Mouse (Mus musculus) kidney, postnatal 14 days (tissue): ENCODE results near the gene Irak1bp1.

Experiments used
- DNase-seq: peaks from one replicate; pipeline ENCODE4 v3.0.0; 2022; ENCODE audit warnings: mixed read lengths

Irak1bp1 gene

DNA sequence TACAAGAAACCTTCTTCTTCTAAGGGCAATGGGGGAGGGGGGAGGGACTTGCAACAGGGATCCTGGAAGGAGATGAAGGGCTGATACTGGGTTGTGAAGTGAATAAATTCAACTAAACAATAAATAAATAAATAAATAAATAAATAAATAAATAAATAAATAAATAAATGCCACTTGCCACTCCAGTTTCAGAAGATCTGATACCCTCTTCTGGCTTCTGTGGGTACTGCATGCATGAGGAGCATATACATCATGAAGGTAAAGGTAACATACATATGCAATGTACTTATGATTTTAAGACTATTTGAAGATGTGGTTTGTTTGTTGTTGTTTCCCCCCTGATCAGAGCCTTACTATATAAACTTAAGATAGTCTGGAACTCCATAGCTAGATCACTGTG lies 54.8 kb downstream of the Irak1bp1 start:
- peak; percentile 8 for DNase-seq

DNA sequence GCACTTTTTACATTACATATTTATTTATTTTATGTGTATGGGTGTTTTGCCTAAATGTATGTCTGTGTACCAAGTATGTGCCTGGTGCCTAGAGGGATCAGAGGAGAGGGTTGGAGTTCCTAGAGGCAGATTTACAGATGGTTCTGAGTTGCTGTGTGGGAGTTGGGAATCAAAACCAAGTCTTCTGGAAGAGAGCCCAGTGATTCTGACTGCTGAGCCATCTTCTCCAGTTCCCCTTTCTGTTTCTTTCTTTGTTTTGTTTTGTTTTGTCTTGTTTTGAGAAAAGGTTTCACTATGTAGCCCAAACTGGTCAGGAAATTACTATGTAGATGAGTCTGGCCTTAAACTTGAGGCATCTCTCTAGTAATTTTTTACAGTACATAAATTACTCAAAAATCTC lies 59.3 kb downstream of the Irak1bp1 start:
- no peak for DNase-seq
